Mouse (Mus musculus): Measurements from ENCODE around the gene Nedd4.

DNA sequence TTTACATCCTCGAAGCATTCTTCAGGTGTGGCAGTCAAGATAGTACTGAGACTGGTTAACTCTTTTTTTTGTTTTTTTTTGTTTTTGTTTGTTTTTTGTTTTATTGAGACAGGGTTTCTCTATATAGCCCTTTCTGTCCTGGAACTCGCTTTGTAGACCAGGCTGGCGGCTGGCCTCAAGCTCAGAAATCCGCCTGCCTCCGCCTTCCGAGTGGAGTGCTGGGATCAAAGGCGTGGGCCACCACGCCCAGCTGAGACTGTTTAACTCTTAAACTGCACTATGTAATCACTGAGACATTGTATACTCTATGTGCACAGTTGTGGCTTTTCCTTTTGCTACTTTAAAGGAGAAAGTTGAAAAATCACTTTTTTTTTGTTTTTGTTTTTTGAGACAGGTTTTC is 39.3 kb downstream of the Nedd4 start:
- TF ChIP-seq POLR2A (IDR thresholded peaks at IDR 0.05; ENCODE audit: borderline replicate concordance, extremely low read depth, insufficient read depth, insufficient read length, poor library complexity, severe bottlenecking) (no peak), CTCF (IDR thresholded peaks at IDR 0.05; ENCODE audit: borderline replicate concordance, extremely low read depth, insufficient read depth, insufficient read length) (no peak)

Measured in brain, embryonic 14.5 days (tissue).